Mouse (Mus musculus) embryonic facial prominence, embryonic 15.5 days (tissue): ENCODE data around the gene Spsb3. TPM values are rescaled to one million over a fixed set of nuclear protein-coding genes. Genes with fewer than 3 reads are reported as not detected.

ENCODE experiments used
- ATAC-seq: fragments of 200-750 bp; cut with Nextera tagmentation; 2 replicates; pipeline ENCODE4 v1.8.0; 2017; ENCODE audit warnings: low read depth, moderate TSS enrichment; ENCODE audit not compliant: insufficient number of reproducible peaks, low FRiP score, low TSS enrichment
- H3K27ac ChIP-seq: fragments of 300-500 bp; sonication (generic); replicated peaks from 2 replicates; pipeline ENCODE4 v1.5.1; 2015; ENCODE audit warnings: mild to moderate bottlenecking, inconsistent platforms
- H3K27me3 ChIP-seq: fragments of 300-500 bp; sonication (generic); 2 replicates; pipeline ENCODE4 v1.6.1; 2015; ENCODE audit warnings: inconsistent platforms
- H3K36me3 ChIP-seq: fragments of 300-500 bp; sonication (generic); 2 replicates; pipeline ENCODE4 v1.6.1; 2015; ENCODE audit warnings: mild to moderate bottlenecking, inconsistent platforms
- H3K4me1 ChIP-seq: fragments of 300-500 bp; sonication (generic); 2 replicates; pipeline ENCODE4 v1.6.1; 2015; ENCODE audit warnings: inconsistent platforms
- H3K4me2 ChIP-seq: fragments of 300-500 bp; sonication (generic); replicated peaks from 2 replicates; pipeline ENCODE4 v1.6.1; 2015; ENCODE audit warnings: mild to moderate bottlenecking, inconsistent platforms
- H3K4me3 ChIP-seq: fragments of 300-500 bp; sonication (generic); replicated peaks from 2 replicates; pipeline ENCODE4 v1.5.1; 2015; ENCODE audit warnings: mild to moderate bottlenecking, inconsistent platforms
- H3K9ac ChIP-seq: fragments of 300-500 bp; sonication (generic); 2 replicates; pipeline ENCODE4 v1.6.1; 2015; ENCODE audit warnings: inconsistent platforms
- H3K9me3 ChIP-seq: fragments of 300-500 bp; sonication (generic); replicated peaks from 2 replicates; pipeline ENCODE4 v1.6.1; 2016; ENCODE audit warnings: inconsistent platforms
- WGBS: fragments of 180-500 bp; shearing (Covaris S2); methylation state at CpG from one replicate; pipeline ENCODE4 v1.1.7; 2015; 5-methylcytosine and 5-hydroxymethylcytosine counted together
- polyA plus RNA-seq: library from polyadenylated mRNA; unstranded; fragments of >200 nt; fragmentation: Nextera tagmentation; extraction: Ambion mirVana; gene quantifications from 2 replicates; pipeline ENCODE4 v1.2.1, GENCODE M21; 2015

Gene Spsb3
- polyA plus RNA-seq, 1 experiment from 2014 or later = 43.5 TPM

- Histone ChIP-seq H3K36me3 (peaks cover 15% of the 10 kb centered on the region; the same call in 1 of the 2 replicates), H3K27ac (no peak overlapping the region), H3K9me3 (no peaks in the 10 kb centered on the region), H3K4me2 (no peak overlapping the region), H3K4me3 (no peak overlapping the region), H3K9ac (no peak overlapping the region), H3K27me3 (no peaks in the 10 kb centered on the region), H3K4me1 (peaks cover 19% of the 10 kb centered on the region)
- WGBS = 70% methylated on average over 4 of the region's 4 CpGs
- ATAC-seq = no peak
These were observed 46.7 kb downstream of the Spsb3 start for GRCm38 (mm10) chr17:24933163-24933562.

GRCm38 (mm10) chr17:24934926-24935325 lies 48.5 kb downstream of the Spsb3 start:
- H3K36me3 ChIP-seq = 0 out of 2 replicates have a peak, but pooled peaks cover 9% of the 10 kb centered on the region
- WGBS = 71% methylated on average over 4 of the region's 4 CpGs
- peak overlapping the region; percentile 75 for H3K4me2 ChIP-seq
- peaks cover 19% of the 10 kb centered on the region for H3K4me1 ChIP-seq
- peak overlapping the region; percentile 96 for H3K4me3 ChIP-seq
- ATAC-seq = no peak
- H3K9me3 ChIP-seq = no peaks in the 10 kb centered on the region
- H3K27ac ChIP-seq = no peak overlapping the region
- peak overlapping the region; percentile 16 for H3K9ac ChIP-seq
- H3K27me3 ChIP-seq = no peaks in the 10 kb centered on the region

DNA sequence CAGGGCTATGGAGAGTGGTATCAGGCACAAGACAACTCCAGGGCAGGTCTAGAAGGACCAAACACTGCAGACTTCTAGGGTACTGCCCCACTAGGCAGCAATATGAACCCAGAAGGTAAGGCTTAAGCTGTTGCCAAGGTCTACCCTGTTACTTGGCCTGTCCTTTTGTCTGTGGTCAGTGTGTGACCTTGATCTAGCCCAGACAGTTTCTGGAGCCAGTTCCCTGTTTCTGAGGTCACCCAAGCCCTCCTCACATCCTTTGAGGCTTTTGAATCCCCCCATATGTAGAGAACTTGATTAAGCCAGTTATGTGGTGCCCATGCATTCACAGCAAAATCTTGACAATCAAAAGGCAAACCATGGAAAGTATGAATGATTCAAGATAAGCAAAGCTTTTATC lies 49.2 kb downstream of the Spsb3 start:
- peak overlapping the region; percentile 96 for H3K4me3 ChIP-seq
- peak overlapping the region; percentile 16; the same call in 1 of the 2 replicates for H3K9ac ChIP-seq
- H3K27me3 ChIP-seq = no peaks in the 10 kb centered on the region
- H3K27ac ChIP-seq = no peak overlapping the region
- H3K4me2 ChIP-seq = peak overlapping the region; percentile 75
- peaks cover 19% of the 10 kb centered on the region for H3K4me1 ChIP-seq
- no peaks in the 10 kb centered on the region for H3K9me3 ChIP-seq
- ATAC-seq = no peak
- 0 out of 2 replicates have a peak, but pooled peaks cover 9% of the 10 kb centered on the region for H3K36me3 ChIP-seq

GRCm38 (mm10) chr17:24936259-24937237 lies 50.1 kb downstream of the Spsb3 start, which contains the start of gene Mapk8ip3:
Gene Mapk8ip3 (minus strand): TSS chr17:24936977.
- Histone ChIP-seq H3K4me2 (peak within 1 kb of the TSS; percentile 75), H3K27me3 (no peaks in the 10 kb centered on the region), H3K36me3 (0 out of 2 replicates have a peak, but pooled peaks cover 4% of the 10 kb centered on the region), H3K27ac (peak within 1 kb of the TSS; percentile 88), H3K4me1 (peaks cover 19% of the 10 kb centered on the region), H3K9me3 (no peaks in the 10 kb centered on the region), H3K9ac (peak within 1 kb of the TSS; percentile 85), H3K4me3 (peak within 1 kb of the TSS; percentile 96)
- peak; percentile 96 for ATAC-seq
- under 1% methylated on average over 78 of the region's 78 CpGs for WGBS

- peak overlapping the region; percentile 96 for H3K4me3 ChIP-seq
- peak overlapping the region; percentile 85 for H3K9ac ChIP-seq
- WGBS = 43% methylated on average over 6 of the region's 6 CpGs
- H3K4me1 ChIP-seq = peaks cover 19% of the 10 kb centered on the region
- ATAC-seq = no peak
- no peaks in the 10 kb centered on the region for H3K27me3 ChIP-seq
- H3K36me3 ChIP-seq = 0 out of 2 replicates have a peak, but pooled peaks cover 3% of the 10 kb centered on the region
- H3K27ac ChIP-seq = peak overlapping the region; percentile 88
- no peaks in the 10 kb centered on the region for H3K9me3 ChIP-seq
- peak overlapping the region; percentile 75 for H3K4me2 ChIP-seq
These were observed 50.8 kb downstream of the Spsb3 start for GRCm38 (mm10) chr17:24937266-24937665.

Other genes with a start within 250 kb of the Spsb3 start
- gene Slc9a3r2, start 236.3 kb upstream of the Spsb3 start, polyA plus RNA-seq = 64.4 and 65.9 TPM in 2 replicates
- gene Npw, start 228.2 kb upstream of the Spsb3 start, polyA plus RNA-seq = 0.36 and 0.56 TPM in 2 replicates
- 23.8 and 26.8 TPM in 2 replicates for gene Zfp598, start 217.0 kb upstream of the Spsb3 start, polyA plus RNA-seq
- gene Syngr3, start 196.7 kb upstream of the Spsb3 start, polyA plus RNA-seq = 2.0 and 2.9 TPM in 2 replicates
- 33.1 and 35.2 TPM in 2 replicates for gene Gfer, start 190.5 kb upstream of the Spsb3 start, polyA plus RNA-seq
- 3.8 and 5.8 TPM in 2 replicates for gene Noxo1, start 190.4 kb upstream of the Spsb3 start, polyA plus RNA-seq
- gene Tbl3, start 179.0 kb upstream of the Spsb3 start, polyA plus RNA-seq = 61.3 and 63.4 TPM in 2 replicates
- gene Rnf151, start 168.6 kb upstream of the Spsb3 start, polyA plus RNA-seq = 0.16 and 0.24 TPM in 2 replicates
- 1,508 and 1,594 TPM in 2 replicates for gene Rps2, start 168.5 kb upstream of the Spsb3 start, polyA plus RNA-seq
- 223 and 227 TPM in 2 replicates for gene Ndufb10, start 162.2 kb upstream of the Spsb3 start, polyA plus RNA-seq
- gene Rpl3l, start 158.8 kb upstream of the Spsb3 start, polyA plus RNA-seq = not detected in 2 replicates
- gene Msrb1, start 150.0 kb upstream of the Spsb3 start, polyA plus RNA-seq = 26.6 and 27.9 TPM in 2 replicates
- 26.4 and 30.4 TPM in 2 replicates for gene Hs3st6, start 133.7 kb upstream of the Spsb3 start, polyA plus RNA-seq
- 0.09 and 0.16 TPM in 2 replicates for gene Meiob, start 82.4 kb upstream of the Spsb3 start, polyA plus RNA-seq
- gene Hagh, start 46.5 kb upstream of the Spsb3 start, polyA plus RNA-seq = 47.0 and 47.3 TPM in 2 replicates
- gene Fahd1, start 36.3 kb upstream of the Spsb3 start, polyA plus RNA-seq = 19.1 and 19.8 TPM in 2 replicates
- 0.43 and 1.1 TPM in 2 replicates for gene Igfals, start 20.6 kb upstream of the Spsb3 start, polyA plus RNA-seq
- 48.9 and 49.6 TPM in 2 replicates for gene Nubp2, start 294 bp upstream of the Spsb3 start, polyA plus RNA-seq
- 28.5 and 32.6 TPM in 2 replicates for gene Eme2, start 8.4 kb downstream of the Spsb3 start, polyA plus RNA-seq
- gene Mrps34, start 8.5 kb downstream of the Spsb3 start, polyA plus RNA-seq = 86.8 and 92.3 TPM in 2 replicates
- 48.2 and 52.0 TPM in 2 replicates for gene Nme3, start 9.9 kb downstream of the Spsb3 start, polyA plus RNA-seq
- gene Mapk8ip3, start 50.3 kb downstream of the Spsb3 start, polyA plus RNA-seq = 36.4 and 38.3 TPM in 2 replicates
- gene Jpt2, start 74.0 kb downstream of the Spsb3 start, polyA plus RNA-seq = 148 and 166 TPM in 2 replicates
- gene Cramp1l, start 129.1 kb downstream of the Spsb3 start, polyA plus RNA-seq = 7.2 and 7.8 TPM in 2 replicates
- 19.4 and 19.8 TPM in 2 replicates for gene Ift140, start 129.4 kb downstream of the Spsb3 start, polyA plus RNA-seq
- 29.8 and 32.5 TPM in 2 replicates for gene Tmem204, start 196.9 kb downstream of the Spsb3 start, polyA plus RNA-seq
- gene Telo2, start 229.3 kb downstream of the Spsb3 start, polyA plus RNA-seq = 42.3 and 49.2 TPM in 2 replicates
- gene Ptx4, start 234.1 kb downstream of the Spsb3 start, polyA plus RNA-seq = 2.2 and 2.8 TPM in 2 replicates
- 27.3 and 27.4 TPM in 2 replicates for gene Clcn7, start 246.7 kb downstream of the Spsb3 start, polyA plus RNA-seq